Mouse (Mus musculus) hindbrain, embryonic 15.5 days (tissue): ENCODE data around the gene Lpcat1. TPM values are rescaled to one million over a fixed set of nuclear protein-coding genes. Genes with fewer than 3 reads are reported as not detected.
A peak's percentile ranks its signal among the peaks of the same experiment; 100 is the strongest.

Experiments
- ATAC-seq: fragments of 200-750 bp; cut with Nextera tagmentation; 2 replicates; pipeline ENCODE4 v1.8.0; 2017; ENCODE audit warnings: low read depth, moderate number of reproducible peaks, moderate TSS enrichment; ENCODE audit not compliant: low FRiP score
- H3K27ac ChIP-seq: fragments of 300-500 bp; sonication (generic); replicated peaks from 2 replicates; pipeline ENCODE4 v1.5.1; 2015; ENCODE audit warnings: mild to moderate bottlenecking, inconsistent platforms
- H3K27me3 ChIP-seq: fragments of 300-500 bp; sonication (generic); 2 replicates; pipeline ENCODE4 v1.6.1; 2015; ENCODE audit warnings: control low read depth, inconsistent platforms
- H3K36me3 ChIP-seq: fragments of 300-500 bp; sonication (generic); 2 replicates; pipeline ENCODE4 v1.6.1; 2015; ENCODE audit warnings: control low read depth, inconsistent platforms
- H3K4me1 ChIP-seq: fragments of 300-500 bp; sonication (generic); replicated peaks from 2 replicates; pipeline ENCODE4 v1.6.1; 2015; ENCODE audit warnings: control low read depth, inconsistent platforms
- H3K4me2 ChIP-seq: fragments of 300-500 bp; sonication (generic); 2 replicates; pipeline ENCODE4 v1.6.1; 2015; ENCODE audit warnings: moderate library complexity, mild to moderate bottlenecking, inconsistent platforms
- H3K4me3 ChIP-seq: fragments of 300-500 bp; sonication (generic); 2 replicates; pipeline ENCODE4 v1.5.1; 2015; ENCODE audit warnings: mild to moderate bottlenecking, inconsistent platforms
- H3K9ac ChIP-seq: fragments of 300-500 bp; sonication (generic); 2 replicates; pipeline ENCODE4 v1.6.1; 2015; ENCODE audit warnings: inconsistent platforms
- H3K9me3 ChIP-seq: fragments of 300-500 bp; sonication (generic); 2 replicates; pipeline ENCODE4 v1.6.1; 2016; ENCODE audit warnings: control low read depth, inconsistent platforms
- WGBS: fragments of 180-500 bp; shearing (Covaris S2); methylation state at CpG from one replicate; pipeline ENCODE4 v1.1.7; 2015; 5-methylcytosine and 5-hydroxymethylcytosine counted together
- polyA plus RNA-seq: library from polyadenylated mRNA; unstranded; fragments of >200 nt; fragmentation: Nextera tagmentation; extraction: Ambion mirVana; gene quantifications from 2 replicates; pipeline ENCODE4 v1.2.1, GENCODE M21; 2015

The Lpcat1 gene
- polyA plus RNA-seq, 1 experiment from 2014 or later: 74.3 TPM

DNA sequence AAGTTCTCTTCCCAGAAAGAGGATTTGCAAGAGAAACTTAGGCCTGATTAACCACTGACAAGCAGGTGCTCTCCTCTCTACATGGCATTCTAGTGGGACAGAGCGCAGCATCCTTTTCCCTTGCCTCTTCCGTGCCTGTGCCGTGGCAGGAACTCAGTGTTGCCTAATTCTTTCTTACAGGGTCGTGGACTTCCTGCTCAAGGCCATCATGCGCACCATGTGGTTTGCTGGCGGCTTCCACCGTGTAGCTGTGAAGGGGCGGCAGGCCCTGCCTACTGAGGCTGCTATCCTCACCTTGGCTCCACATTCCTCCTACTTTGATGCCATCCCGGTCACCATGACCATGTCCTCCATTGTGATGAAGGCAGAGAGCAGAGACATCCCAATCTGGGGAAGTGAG lies 21.7 kb downstream of the Lpcat1 start:
- H3K27me3 ChIP-seq: no peaks in the 10 kb centered on the region
- H3K36me3 ChIP-seq: peaks cover 46% of the 10 kb centered on the region
- no peak overlapping the region for H3K9ac ChIP-seq
- no peak overlapping the region for H3K4me3 ChIP-seq
- WGBS: 85% methylated on average over 9 of the region's 9 CpGs
- no peak overlapping the region for H3K4me2 ChIP-seq
- no peak for ATAC-seq
- H3K4me1 ChIP-seq: no peaks in the 10 kb centered on the region
- H3K27ac ChIP-seq: no peak overlapping the region
- H3K9me3 ChIP-seq: no peaks in the 10 kb centered on the region

DNA sequence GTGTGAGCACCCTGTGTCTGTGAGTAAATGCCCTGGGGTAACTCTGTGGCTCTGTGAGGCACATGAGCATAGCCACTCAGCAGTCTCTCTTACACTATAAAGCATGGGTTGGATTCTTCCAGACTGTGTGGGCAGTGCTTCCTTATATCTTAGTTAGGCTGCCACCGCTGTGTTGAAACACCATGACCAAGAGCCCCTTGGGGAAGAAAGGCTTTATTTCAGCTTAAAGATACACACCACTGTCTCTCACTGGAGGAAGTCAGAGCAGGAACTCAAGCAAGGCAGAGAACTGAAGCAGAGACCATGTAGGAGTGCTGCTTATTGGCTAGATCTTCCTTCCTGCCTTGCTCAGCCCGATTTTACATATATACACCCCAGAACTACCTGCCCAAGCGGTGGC lies 23.0 kb downstream of the Lpcat1 start:
- Histone ChIP-seq H3K27ac (0 out of 2 replicates have a peak overlapping the region, but pooled peaks have one; percentile 10), H3K36me3 (peaks cover 54% of the 10 kb centered on the region), H3K4me3 (no peak overlapping the region), H3K4me2 (no peak overlapping the region), H3K27me3 (no peaks in the 10 kb centered on the region), H3K9me3 (no peaks in the 10 kb centered on the region), H3K9ac (no peak overlapping the region), H3K4me1 (no peaks in the 10 kb centered on the region)
- WGBS: 87% methylated on average over 3 of the region's 3 CpGs
- no peak for ATAC-seq

DNA sequence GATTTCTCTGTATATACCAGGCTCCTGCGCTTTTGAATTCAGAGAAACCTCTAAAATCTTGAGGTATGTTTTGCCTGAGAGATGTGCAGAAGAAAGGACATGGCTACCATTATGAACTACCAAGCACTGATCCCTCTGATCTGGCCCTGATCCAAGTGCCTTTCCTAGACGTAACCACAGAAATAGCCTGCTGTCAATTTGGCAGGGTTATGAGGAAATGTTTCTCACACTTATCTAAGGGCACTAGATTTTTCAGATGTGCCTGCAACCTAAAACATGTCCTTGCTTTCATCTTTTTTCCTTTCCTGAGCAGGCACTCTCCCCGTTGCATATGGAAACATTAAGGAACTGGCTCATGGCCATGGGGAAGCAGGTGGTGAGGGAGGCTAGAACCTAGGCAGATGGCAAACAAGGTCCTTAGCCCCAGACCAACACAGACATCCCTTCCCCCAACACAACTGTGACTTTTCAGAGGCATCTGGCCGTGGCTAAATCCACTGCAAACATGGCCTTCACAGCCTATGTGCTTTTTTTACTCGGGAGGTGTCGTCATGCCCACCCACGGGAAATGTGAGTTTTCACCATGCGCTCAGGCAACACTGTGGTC lies 23.7 kb downstream of the Lpcat1 start:
- no peak overlapping the region for H3K4me2 ChIP-seq
- H3K9ac ChIP-seq: no peak overlapping the region
- ATAC-seq: 0 out of 2 replicates have a peak, but pooled peaks have one; percentile 54
- no peaks in the 10 kb centered on the region for H3K4me1 ChIP-seq
- H3K9me3 ChIP-seq: no peaks in the 10 kb centered on the region
- H3K4me3 ChIP-seq: no peak overlapping the region
- WGBS: 68% methylated on average over 8 of the region's 8 CpGs
- H3K27me3 ChIP-seq: no peaks in the 10 kb centered on the region
- peak overlapping the region; percentile 10; the same call in 1 of the 2 replicates for H3K27ac ChIP-seq
- H3K36me3 ChIP-seq: peaks cover 53% of the 10 kb centered on the region

GRCm38 (mm10) chr13:73493183-73493582 lies 26.2 kb downstream of the Lpcat1 start:
- Histone ChIP-seq H3K4me2 (no peak overlapping the region), H3K27me3 (no peaks in the 10 kb centered on the region), H3K4me1 (no peaks in the 10 kb centered on the region), H3K27ac (no peak overlapping the region), H3K4me3 (no peak overlapping the region), H3K9ac (no peak overlapping the region), H3K36me3 (peaks cover 60% of the 10 kb centered on the region), H3K9me3 (no peaks in the 10 kb centered on the region)
- ATAC-seq: no peak
- WGBS: 93% methylated on average over 4 of the region's 4 CpGs

- WGBS: 98% methylated on average over 9 of the region's 9 CpGs
- no peak overlapping the region for H3K9ac ChIP-seq
- peaks cover 65% of the 10 kb centered on the region for H3K36me3 ChIP-seq
These were observed 27.5 kb downstream of the Lpcat1 start for GRCm38 (mm10) chr13:73494528-73494927.

DNA sequence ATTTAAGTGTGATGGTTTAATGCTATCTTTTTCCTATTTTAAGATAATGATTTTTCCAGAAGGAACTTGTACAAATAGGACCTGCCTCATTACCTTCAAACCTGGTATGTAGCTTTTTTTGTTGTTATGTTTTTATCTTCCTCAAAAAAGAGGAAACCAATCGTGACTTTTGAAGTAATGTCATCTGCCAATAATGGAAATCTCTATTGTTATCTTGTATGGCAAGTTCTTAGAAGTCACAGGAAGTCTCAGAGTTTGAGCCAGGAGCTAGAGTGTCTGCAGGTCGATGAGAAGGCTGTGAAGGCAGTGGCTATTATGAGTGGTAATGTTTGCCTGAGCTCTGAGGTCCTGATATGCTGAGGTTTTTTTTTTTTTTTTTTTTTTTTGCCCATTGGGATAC lies 29.1 kb downstream of the Lpcat1 start:
- Histone ChIP-seq H3K4me3 (no peak overlapping the region), H3K36me3 (peaks cover 64% of the 10 kb centered on the region), H3K4me2 (no peak overlapping the region), H3K9me3 (no peaks in the 10 kb centered on the region), H3K27me3 (no peaks in the 10 kb centered on the region), H3K27ac (no peak overlapping the region), H3K9ac (no peak overlapping the region), H3K4me1 (no peaks in the 10 kb centered on the region)
- ATAC-seq: no peak
- 73% methylated on average over 2 of the region's 2 CpGs for WGBS

More at GRCm38 (mm10) chr13:73494528-73494927, 27.5 kb downstream of the Lpcat1 start:
- Histone ChIP-seq H3K4me1 (no peaks in the 10 kb centered on the region), H3K4me2 (no peak overlapping the region), H3K27me3 (no peaks in the 10 kb centered on the region), H3K9me3 (no peaks in the 10 kb centered on the region), H3K4me3 (no peak overlapping the region), H3K27ac (no peak overlapping the region)
- ATAC-seq: no peak

DNA sequence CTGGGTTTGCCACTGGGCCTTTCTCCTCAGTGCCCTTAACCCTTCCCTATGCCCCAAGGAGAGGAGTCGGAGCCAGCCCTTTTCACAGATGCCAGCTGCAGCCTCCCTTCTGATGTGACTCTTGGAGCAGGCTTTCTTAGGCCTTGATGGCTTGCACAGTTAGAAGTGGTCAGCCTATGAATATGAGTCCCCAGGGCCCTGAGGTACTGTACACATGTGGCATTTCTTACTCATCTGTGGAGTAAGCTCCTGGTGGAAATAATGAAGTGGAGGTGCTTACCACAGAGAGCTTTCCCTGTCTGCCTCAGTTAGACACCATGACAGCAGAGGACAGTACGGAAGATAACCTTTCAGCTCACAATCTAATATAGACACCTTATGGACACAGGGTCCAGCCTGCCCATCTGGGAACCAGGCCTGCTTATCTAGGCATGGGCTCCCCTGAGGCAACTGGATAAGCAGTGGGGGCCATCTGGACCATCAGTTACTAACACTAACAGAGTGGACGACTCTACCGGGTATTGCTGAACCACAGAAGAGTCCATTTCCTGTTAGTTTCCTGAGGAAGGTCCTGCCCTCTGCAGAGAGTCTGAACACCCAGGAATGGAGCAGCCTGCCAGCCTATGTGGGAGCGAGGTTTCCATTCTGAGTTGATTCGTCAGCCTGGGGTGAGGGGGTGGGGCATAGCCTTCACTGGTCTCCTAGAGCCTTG lies 33.1 kb downstream of the Lpcat1 start:
- no peaks in the 10 kb centered on the region for H3K27me3 ChIP-seq
- WGBS: 84% methylated on average over 6 of the region's 6 CpGs
- no peak for ATAC-seq
- no peaks in the 10 kb centered on the region for H3K9me3 ChIP-seq
- H3K27ac ChIP-seq: no peak overlapping the region
- H3K4me1 ChIP-seq: no peaks in the 10 kb centered on the region
- peaks cover 50% of the 10 kb centered on the region for H3K36me3 ChIP-seq
- no peak overlapping the region for H3K4me3 ChIP-seq
- H3K4me2 ChIP-seq: no peak overlapping the region
- H3K9ac ChIP-seq: no peak overlapping the region

GRCm38 (mm10) chr13:73502719-73503118 lies 35.7 kb downstream of the Lpcat1 start:
- no peaks in the 10 kb centered on the region for H3K9me3 ChIP-seq
- H3K4me2 ChIP-seq: no peak overlapping the region
- no peak for ATAC-seq
- 65% methylated on average over 2 of the region's 2 CpGs for WGBS
- peaks cover 28% of the 10 kb centered on the region for H3K36me3 ChIP-seq
- H3K4me1 ChIP-seq: no peaks in the 10 kb centered on the region
- no peak overlapping the region for H3K27ac ChIP-seq
- H3K4me3 ChIP-seq: no peak overlapping the region
- no peaks in the 10 kb centered on the region for H3K27me3 ChIP-seq
- H3K9ac ChIP-seq: no peak overlapping the region

GRCm38 (mm10) chr13:73505686-73506467 lies 38.9 kb downstream of the Lpcat1 start:
- Histone ChIP-seq H3K27ac (no peak overlapping the region), H3K27me3 (no peaks in the 10 kb centered on the region), H3K4me1 (no peaks in the 10 kb centered on the region), H3K4me2 (no peak overlapping the region), H3K4me3 (no peak overlapping the region), H3K36me3 (peaks cover 18% of the 10 kb centered on the region), H3K9me3 (no peaks in the 10 kb centered on the region), H3K9ac (no peak overlapping the region)
- WGBS: 71% methylated on average over 7 of the region's 7 CpGs
- peak; percentile 78; the same call in 1 of the 2 replicates for ATAC-seq

DNA sequence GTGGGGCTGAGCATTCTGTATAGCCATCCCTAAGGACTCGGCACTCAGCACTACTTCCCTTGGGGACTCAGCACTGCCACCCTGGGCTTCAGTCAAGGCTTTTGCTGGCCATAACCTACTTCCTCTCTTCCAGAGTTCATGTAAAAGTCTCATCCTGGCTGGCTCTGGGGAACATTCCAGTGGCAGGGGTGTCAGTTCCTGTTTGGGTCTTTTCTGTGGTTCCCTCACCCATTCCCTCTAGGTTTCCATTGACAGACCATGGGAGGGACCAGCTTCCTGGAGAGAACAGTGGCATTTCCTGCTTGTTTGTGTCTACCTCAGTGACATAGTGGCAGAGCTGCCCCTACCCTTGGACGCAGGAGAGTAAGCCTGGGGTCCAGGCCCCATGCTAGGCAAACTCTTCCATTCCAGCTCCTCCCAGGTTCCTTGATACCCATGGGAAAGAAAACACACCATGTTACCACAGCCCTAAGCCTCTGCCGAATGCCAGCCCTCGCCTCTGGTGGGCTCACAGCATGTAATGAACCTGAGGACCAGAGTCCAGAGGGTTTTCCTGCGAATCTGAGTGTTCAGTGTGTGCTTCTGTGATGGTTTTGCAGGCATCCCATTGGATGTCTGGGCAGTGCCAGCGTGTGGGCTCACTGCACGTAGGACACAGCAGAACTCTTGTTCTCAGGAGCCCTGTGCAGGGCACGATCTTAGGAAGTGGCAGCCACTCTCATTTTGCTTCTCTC lies 42.0 kb downstream of the Lpcat1 start:
- WGBS: 89% methylated on average over 8 of the region's 8 CpGs
- no peak overlapping the region for H3K9ac ChIP-seq
- H3K27me3 ChIP-seq: no peaks in the 10 kb centered on the region
- H3K9me3 ChIP-seq: no peaks in the 10 kb centered on the region
- no peak overlapping the region for H3K27ac ChIP-seq
- H3K4me3 ChIP-seq: no peak overlapping the region
- H3K4me1 ChIP-seq: no peaks in the 10 kb centered on the region
- ATAC-seq: no peak
- peaks cover 34% of the 10 kb centered on the region for H3K36me3 ChIP-seq
- no peak overlapping the region for H3K4me2 ChIP-seq

DNA sequence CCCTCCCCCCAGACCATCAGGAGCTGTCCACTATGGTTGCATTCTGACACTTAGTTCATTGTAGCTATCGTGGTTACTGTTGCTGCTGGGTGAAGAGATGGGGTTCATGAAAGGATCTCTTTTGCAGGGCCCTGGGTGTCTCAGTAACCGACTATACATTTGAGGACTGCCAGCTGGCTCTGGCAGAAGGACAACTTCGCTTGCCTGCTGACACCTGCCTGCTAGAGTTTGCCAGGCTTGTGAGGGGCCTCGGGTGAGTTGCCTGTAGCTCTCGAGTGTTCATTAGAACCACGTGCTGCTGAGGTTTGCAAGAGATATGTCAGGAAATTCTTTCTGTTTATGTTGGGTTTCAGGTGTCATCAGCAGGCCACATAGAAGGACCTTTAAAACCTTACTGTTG lies 42.9 kb downstream of the Lpcat1 start:
- H3K27ac ChIP-seq: no peak overlapping the region
- no peaks in the 10 kb centered on the region for H3K27me3 ChIP-seq
- H3K9ac ChIP-seq: no peak overlapping the region
- peaks cover 43% of the 10 kb centered on the region for H3K36me3 ChIP-seq
- H3K4me1 ChIP-seq: no peaks in the 10 kb centered on the region
- no peak overlapping the region for H3K4me3 ChIP-seq
- no peak for ATAC-seq
- H3K9me3 ChIP-seq: no peaks in the 10 kb centered on the region
- H3K4me2 ChIP-seq: no peak overlapping the region
- 73% methylated on average over 6 of the region's 6 CpGs for WGBS
